Mouse (Mus musculus): ENCODE measurements around the gene Tmcc3.

GRCm38 (mm10) chr10:94512771-94513170 lies 201.0 kb downstream of the Tmcc3 start:
- no peak for TF ChIP-seq CTCF (IDR thresholded peaks at IDR 0.05)
- no peak for TF ChIP-seq POLR2A (IDR thresholded peaks at IDR 0.05; ENCODE audit: insufficient read depth, low read depth, low read length)
- TF ChIP-seq EP300 (IDR thresholded peaks at IDR 0.05; ENCODE audit: insufficient read depth, low read depth, low read length) = no peak
